Mouse (Mus musculus) common myeloid progenitor, adult 5-6 weeks (primary cell): ENCODE results near the gene Adamtsl5. TPM values are rescaled to one million over a fixed set of nuclear protein-coding genes. Genes with fewer than 3 reads are reported as not detected.

Experiments
- ATAC-seq: replicated peaks from 2 replicates; pipeline ENCODE4 v1.8.0; 2016; ENCODE audit warnings: low read depth, mild to moderate bottlenecking, moderate TSS enrichment, inconsistent platforms; ENCODE audit not compliant: poor library complexity, severe bottlenecking
- total RNA-seq: library from RNA; stranded (forward); fragments of 200-1000, 187-1606 nt; gene quantifications from 2 replicates; pipeline ENCODE4 v1.2.3, GENCODE M21; 2017

Gene Adamtsl5
- total RNA-seq, 1 experiment from 2014 or later, result 0.64 TPM

DNA sequence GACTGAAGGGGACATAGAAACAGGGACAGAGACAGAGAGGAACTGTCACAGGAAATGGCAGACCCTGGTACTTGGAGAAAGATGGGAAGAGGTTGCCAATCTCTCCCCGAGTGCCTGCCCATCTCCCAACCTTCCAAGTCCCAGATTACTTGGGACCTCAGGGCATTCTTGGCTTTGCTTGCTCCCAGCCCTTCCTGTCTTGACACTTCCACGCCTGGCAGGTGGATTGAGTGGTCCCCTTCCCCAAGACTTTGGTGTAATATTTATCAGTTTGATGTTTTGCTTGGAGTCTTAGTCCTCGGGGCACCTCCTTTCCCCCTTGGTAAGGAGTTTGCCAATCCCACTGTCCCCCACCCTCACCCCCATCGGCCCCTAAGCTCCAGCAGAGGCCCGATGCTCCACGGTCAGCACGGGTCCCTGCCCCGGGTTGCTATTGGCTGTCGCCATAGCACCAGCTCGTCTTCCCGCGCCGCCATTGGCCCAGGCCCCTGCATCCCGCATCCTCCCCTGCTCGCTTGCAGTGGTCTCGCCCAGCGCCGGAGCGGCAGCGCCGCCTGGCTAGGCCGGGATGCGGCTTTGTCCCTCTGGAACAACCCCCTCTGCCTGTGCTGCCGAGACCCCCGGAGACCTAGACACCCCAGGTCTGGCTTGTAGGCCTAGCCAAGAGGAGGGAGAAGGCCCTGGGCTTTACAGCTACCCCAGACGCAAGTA is 49.5 kb downstream of the Adamtsl5 start:
- ATAC-seq, result no peak

DNA sequence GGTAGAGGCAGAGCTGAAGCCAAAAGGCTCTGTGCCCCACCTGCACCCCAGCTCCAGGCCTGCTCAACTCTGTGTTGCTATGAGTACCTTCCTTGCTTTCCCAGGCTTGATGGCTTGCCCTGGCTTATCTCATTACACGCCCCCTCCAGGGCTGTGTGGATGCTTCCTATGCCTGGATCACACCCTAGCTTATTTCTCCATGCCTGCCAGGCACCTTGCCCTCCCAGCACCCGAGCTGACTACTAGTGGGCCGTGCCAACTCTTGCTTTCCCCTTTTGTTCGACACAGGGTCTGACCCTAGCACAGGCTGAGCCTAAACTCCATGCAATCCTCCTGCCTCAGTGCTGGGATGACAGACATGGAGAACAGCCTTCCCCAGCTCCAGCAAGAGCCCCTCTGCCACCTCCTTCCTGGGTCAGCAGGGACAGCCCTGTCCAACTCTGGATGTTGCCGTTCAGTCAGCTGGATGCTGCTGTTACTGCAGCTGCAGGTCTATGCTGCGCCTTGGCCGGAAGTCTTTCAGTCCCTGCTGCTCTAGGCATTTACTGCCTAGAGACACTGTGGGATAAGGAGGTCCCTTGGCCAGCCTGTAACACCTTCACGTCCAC is 50.6 kb downstream of the Adamtsl5 start:
- ATAC-seq, result no peak

DNA sequence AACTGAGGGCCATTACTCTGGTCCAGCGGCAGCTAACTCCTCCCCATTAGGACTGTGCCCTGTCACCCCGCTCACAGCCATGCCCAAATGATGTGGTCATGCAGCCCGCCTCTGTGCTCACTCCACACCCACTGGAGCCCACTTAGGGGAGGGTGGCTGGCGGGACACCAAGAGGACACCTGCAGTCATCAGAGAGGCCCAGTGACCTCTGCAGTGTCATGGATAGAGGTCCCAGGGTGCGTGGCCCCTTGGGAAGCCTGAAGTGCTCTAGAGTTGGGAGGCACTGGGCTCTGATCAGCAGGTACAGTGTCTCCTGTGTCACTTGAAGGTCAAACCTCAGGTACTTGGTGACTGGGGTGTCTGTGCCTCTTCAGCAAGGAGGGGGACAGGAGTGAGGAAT is 51.4 kb downstream of the Adamtsl5 start:
- ATAC-seq, result no peak

DNA sequence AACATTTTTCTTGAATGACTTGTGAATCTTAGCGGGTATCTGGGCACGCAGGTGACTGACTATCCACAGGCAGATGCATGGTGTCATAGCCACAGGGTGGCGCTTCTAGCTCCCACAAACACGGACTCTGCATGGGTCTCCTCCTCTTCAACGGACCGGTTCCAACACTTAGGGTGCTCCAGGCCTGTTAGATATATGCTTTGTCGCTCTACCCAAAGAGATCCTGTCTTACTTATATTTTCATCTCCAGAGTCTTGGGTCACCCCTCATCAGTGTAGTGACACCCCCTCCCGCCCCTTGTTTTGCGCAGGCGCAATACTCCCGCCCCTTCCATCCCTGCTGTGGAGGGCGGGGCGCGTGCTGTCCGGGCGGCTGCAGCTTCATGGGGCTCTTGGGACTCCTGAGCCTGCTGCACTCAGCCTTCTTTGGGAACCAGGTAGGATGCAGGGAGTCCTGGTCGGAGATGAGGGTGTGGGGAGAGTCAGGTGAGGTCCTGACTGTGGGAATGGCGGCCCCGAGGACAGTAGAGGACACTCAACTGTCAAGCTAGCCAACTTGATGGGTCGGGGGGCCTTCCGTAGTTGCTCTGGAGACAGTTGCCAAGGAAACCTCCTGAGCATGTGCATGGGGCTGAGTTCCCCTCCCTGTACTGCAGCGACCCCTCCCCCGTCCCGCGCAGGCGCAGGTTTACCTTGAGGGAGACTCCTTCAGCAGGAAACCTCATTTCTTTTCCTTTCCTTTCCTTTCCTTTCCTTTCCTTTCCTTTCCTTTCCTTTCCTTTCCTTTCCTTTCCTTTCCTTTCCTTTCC is 52.4 kb downstream of the Adamtsl5 start, which contains the start of gene Apc2:
Gene Apc2 (plus strand): TSS at position 360 of the 808 bp plus-strand sequence.
- peak; percentile 60 for ATAC-seq

DNA sequence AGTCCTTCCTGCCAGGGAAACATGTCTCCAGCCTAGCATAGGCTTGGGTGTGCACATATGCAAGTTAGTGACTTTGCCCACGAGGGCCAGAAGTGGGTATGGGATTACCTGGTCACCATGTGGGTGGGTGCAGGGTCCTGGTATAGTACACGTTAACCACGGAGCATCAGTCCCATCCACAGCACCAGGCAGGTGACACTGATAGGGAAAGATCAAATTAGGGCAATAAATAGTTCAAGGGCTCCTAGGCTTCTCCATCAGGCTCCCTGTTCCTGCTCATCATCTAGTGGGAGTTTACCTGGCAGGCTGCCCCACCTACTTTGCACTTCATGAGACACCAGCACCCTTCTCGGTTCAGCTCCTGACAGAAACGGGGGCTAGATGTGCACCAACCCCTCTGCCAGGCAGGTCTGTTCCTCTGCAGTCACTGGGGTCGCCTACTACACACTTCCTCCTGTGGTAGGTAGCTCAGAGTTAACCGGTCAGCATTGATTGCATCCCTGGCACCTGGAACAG is 53.4 kb downstream of the Adamtsl5 start:
- ATAC-seq, result no peak

DNA sequence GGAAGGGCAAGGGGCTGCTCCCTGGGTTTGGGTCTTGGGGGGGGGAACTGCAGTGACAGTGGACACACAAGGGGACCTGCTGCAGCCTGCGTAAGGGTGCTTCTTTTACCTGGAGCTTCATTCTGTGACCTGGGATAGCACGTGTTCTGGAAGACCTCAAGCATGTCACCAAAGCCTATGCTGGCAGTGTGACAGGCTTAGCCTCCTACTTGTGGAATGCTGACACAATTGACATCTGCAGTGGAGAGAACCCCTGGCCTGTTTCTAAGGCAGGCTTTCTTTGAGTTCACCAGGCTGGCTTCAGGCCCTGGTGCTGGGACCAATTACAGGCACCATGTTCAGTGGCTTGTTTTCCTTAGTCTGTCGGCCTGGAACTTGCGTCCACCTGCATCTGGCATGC is 53.9 kb downstream of the Adamtsl5 start:
- no peak for ATAC-seq

DNA sequence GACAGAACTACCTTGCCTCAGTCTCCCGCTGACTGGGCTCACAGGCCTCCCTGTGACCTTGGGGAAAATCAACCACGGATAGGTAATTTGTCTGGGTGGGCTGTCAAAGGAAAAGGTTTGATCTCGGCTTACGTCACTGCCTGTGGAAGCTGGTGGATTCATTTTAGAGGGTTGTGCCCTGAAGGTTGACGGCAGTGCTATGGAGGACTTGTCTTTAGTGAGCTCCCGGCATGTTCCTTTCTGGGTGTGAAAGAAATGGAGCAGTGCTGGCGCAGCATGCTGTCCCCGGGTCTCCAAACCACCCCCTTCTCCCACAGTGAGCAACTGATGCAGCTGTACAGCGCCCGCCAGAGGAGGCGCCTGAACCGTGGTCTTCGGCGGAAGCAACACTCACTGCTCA is 54.9 kb downstream of the Adamtsl5 start:
- no peak for ATAC-seq

DNA sequence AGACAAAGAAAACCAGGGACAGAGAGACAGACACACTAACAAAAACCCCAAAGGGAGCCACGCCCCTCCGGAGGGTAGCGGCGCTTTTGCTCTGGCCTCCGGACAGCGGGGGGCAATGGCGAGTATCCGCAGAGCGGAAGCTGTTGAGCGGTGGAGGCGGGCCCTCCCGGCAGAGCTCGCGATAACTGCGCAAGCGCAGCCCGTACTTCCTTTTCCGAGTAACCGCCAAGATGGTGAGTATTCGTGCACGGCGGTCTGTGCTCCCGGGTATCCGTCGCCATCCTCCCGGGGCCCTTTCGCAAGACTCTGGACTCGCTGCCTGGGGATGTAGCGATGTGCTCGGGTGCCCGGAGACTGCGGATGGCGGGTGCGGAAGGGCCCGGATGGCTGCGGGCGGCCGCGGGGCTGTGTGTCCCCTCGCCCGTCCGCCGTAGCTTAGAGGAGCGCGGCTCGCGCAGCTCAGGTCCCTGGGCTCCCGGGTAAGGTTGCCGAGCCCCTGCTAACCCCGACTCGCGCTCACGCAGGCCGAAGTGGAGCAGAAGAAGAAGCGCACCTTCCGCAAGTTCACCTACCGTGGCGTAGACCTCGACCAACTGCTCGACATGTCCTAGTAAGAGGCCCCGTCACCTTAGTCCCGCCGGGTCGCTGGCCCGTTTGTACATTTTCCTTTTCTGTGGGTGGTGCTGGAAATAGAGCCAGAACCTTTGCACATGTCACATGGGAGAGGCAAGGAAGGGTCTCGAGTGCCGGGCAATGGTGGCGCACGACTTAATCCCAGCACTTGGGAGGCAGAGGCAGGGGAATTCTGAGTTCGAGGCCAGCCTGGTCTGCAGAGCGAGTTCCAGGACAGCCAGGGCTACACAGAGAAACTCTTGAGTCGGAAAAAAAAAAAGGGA is 55.7 kb downstream of the Adamtsl5 start, which contains the start of gene Rps15:
Gene Rps15 (plus strand): TSS at position 203 of the 896 bp plus-strand sequence.
- peak; percentile 88 for ATAC-seq

Other genes starting within 250 kb of the Adamtsl5 start
- gene Sbno2, start 242.8 kb downstream of the Adamtsl5 start, total RNA-seq, result 16.2 and 22.3 TPM in 2 replicates
- 102 and 139 TPM in 2 replicates for gene Stk11, start 232.6 kb downstream of the Adamtsl5 start, total RNA-seq
- gene Atp5d, start 209.8 kb downstream of the Adamtsl5 start, total RNA-seq, result 52.3 and 60.0 TPM in 2 replicates
- 0.41 and 0.73 TPM in 2 replicates for gene Cbarp, start 207.6 kb downstream of the Adamtsl5 start, total RNA-seq
- 15.8 and 18.4 TPM in 2 replicates for gene Midn, start 200.1 kb downstream of the Adamtsl5 start, total RNA-seq
- 60.0 and 65.6 TPM in 2 replicates for gene Cirbp, start 182.4 kb downstream of the Adamtsl5 start, total RNA-seq
- gene 1600002K03Rik, start 175.5 kb downstream of the Adamtsl5 start, total RNA-seq, result 7.8 and 15.6 TPM in 2 replicates
- gene Efna2, start 168.9 kb downstream of the Adamtsl5 start, total RNA-seq, result not detected in 2 replicates
- 38.9 and 41.9 TPM in 2 replicates for gene Mum1, start 122.0 kb downstream of the Adamtsl5 start, total RNA-seq
- 101 and 121 TPM in 2 replicates for gene Ndufs7, start 99.3 kb downstream of the Adamtsl5 start, total RNA-seq
- gene Gamt, start 87.4 kb downstream of the Adamtsl5 start, total RNA-seq, result 2.9 and 3.3 TPM in 2 replicates
- gene Dazap1, start 86.9 kb downstream of the Adamtsl5 start, total RNA-seq, result 188 and 242 TPM in 2 replicates
- 3,325 and 3,530 TPM in 2 replicates for gene Rps15, start 56.0 kb downstream of the Adamtsl5 start, total RNA-seq
- 0.05 and 0.10 TPM in 2 replicates for gene Apc2, start 52.4 kb downstream of the Adamtsl5 start, total RNA-seq
- 15.8 and 19.8 TPM in 2 replicates for gene 2310011J03Rik, start 27.9 kb downstream of the Adamtsl5 start, total RNA-seq
- gene Pcsk4, start 18.9 kb downstream of the Adamtsl5 start, total RNA-seq, result 2.7 and 5.9 TPM in 2 replicates
- gene Reep6, start 18.5 kb downstream of the Adamtsl5 start, total RNA-seq, result 2.9 and 3.6 TPM in 2 replicates
- gene Plk5, start 8.0 kb upstream of the Adamtsl5 start, total RNA-seq, result 0.55 TPM in 1 of 2 replicates, not detected in the other
- gene Mex3d, start 39.2 kb upstream of the Adamtsl5 start, total RNA-seq, result 9.5 and 14.3 TPM in 2 replicates
- 76.2 and 113 TPM in 2 replicates for gene Mbd3, start 51.1 kb upstream of the Adamtsl5 start, total RNA-seq
- gene Uqcr11, start 58.4 kb upstream of the Adamtsl5 start, total RNA-seq, result 141 and 186 TPM in 2 replicates
- 67.2 and 80.0 TPM in 2 replicates for gene Tcf3, start 85.2 kb upstream of the Adamtsl5 start, total RNA-seq
- not detected in 2 replicates for gene Onecut3, start 146.4 kb upstream of the Adamtsl5 start, total RNA-seq
- not detected in 2 replicates for gene Atp8b3, start 190.7 kb upstream of the Adamtsl5 start, total RNA-seq
- 12.3 and 19.2 TPM in 2 replicates for gene Rexo1, start 213.1 kb upstream of the Adamtsl5 start, total RNA-seq
- 8.6 and 10.6 TPM in 2 replicates for gene Klf16, start 228.9 kb upstream of the Adamtsl5 start, total RNA-seq
- gene Abhd17a, start 241.9 kb upstream of the Adamtsl5 start, total RNA-seq, result 15.3 and 29.6 TPM in 2 replicates